Mouse (Mus musculus) forebrain, postnatal 0 days (tissue): ENCODE measurements around the gene Tgfbr3l. TPM values are rescaled to one million over a fixed set of nuclear protein-coding genes. Genes with fewer than 3 reads are reported as not detected.

Experiments used
- ATAC-seq: fragments of 200-750 bp; cut with Nextera tagmentation; 2 replicates; pipeline ENCODE4 v1.8.0; 2017; ENCODE audit warnings: mild to moderate bottlenecking, moderate library complexity
- DNase-seq: peaks from one replicate; pipeline ENCODE4 v3.0.0-alpha.2; 2015
- H3K27ac ChIP-seq: fragments of 300-500 bp; sonication (generic); 2 replicates; pipeline ENCODE4 v1.5.1; 2014; ENCODE audit warnings: low read depth, mild to moderate bottlenecking, antibody characterized with exemption, low read length, moderate library complexity, mixed read lengths
- H3K27me3 ChIP-seq: fragments of 300-500 bp; sonication (generic); 2 replicates; pipeline ENCODE4 v1.6.1; 2014; ENCODE audit warnings: mild to moderate bottlenecking, low read length, mixed read lengths; ENCODE audit not compliant: insufficient read depth
- H3K36me3 ChIP-seq: fragments of 300-500 bp; sonication (generic); 2 replicates; pipeline ENCODE4 v1.6.1; 2014; ENCODE audit warnings: mild to moderate bottlenecking, moderate library complexity; ENCODE audit not compliant: insufficient read depth
- H3K4me1 ChIP-seq: fragments of 300-500 bp; sonication (generic); 2 replicates; pipeline ENCODE4 v1.6.1; 2014; ENCODE audit warnings: antibody characterized with exemption; ENCODE audit not compliant: insufficient read depth
- H3K4me2 ChIP-seq: fragments of 300-500 bp; sonication (generic); 2 replicates; pipeline ENCODE4 v1.6.1; 2014; ENCODE audit warnings: low read depth, mild to moderate bottlenecking, moderate library complexity
- H3K4me3 ChIP-seq: fragments of 300-500 bp; sonication (generic); 2 replicates; pipeline ENCODE4 v1.5.1; 2014; ENCODE audit warnings: low read depth, low read length, mixed read lengths
- H3K9ac ChIP-seq: fragments of 300-500 bp; sonication (generic); 2 replicates; pipeline ENCODE4 v1.6.1; 2014; ENCODE audit warnings: mild to moderate bottlenecking
- H3K9me3 ChIP-seq: fragments of 300-500 bp; sonication (generic); 2 replicates; pipeline ENCODE4 v1.6.1; 2016; ENCODE audit warnings: low read length
- CTCF ChIP-seq: sonication (generic); IDR thresholded peaks from 2 replicates; pipeline ENCODE4 v1.5.1; 2016; ENCODE audit warnings: antibody characterized with exemption, control low read depth, low read depth
- WGBS: fragments of 180-500 bp; shearing (Covaris S2); extraction: QIAGEN DNeasy Blood & Tissue Kit; methylation state at CpG from one replicate; pipeline ENCODE4 v1.1.7; 2014; 5-methylcytosine and 5-hydroxymethylcytosine counted together
- polyA plus RNA-seq: library from polyadenylated mRNA; unstranded; fragments of >200 nt; fragmentation: Nextera tagmentation; extraction: Ambion mirVana; gene quantifications from 2 replicates; pipeline ENCODE4 v1.2.1, GENCODE M21; 2015
- total RNA-seq: library from RNA; depleted of rRNA; stranded (reverse); fragments of >200 nt; gene quantifications from 2 replicates; pipeline ENCODE4 v1.2.3, GENCODE M21; 2014

Gene Tgfbr3l
- total and polyA plus RNA-seq, 2 experiments from 2014 or later = 1.3 to 18.6 TPM

GRCm38 (mm10) chr8:4222059-4222458 is 26.0 kb upstream of the Tgfbr3l start:
- H3K4me2 ChIP-seq = no peak overlapping the region
- H3K4me1 ChIP-seq = no peaks in the 10 kb centered on the region
- H3K27me3 ChIP-seq = no peaks in the 10 kb centered on the region
- H3K36me3 ChIP-seq = no peaks in the 10 kb centered on the region
- H3K9ac ChIP-seq = no peak overlapping the region
- H3K4me3 ChIP-seq = no peak overlapping the region
- H3K27ac ChIP-seq = no peak overlapping the region
- ATAC-seq (no peak), DNase-seq (no peak)
- no peak for TF ChIP-seq CTCF
- H3K9me3 ChIP-seq = no peaks in the 10 kb centered on the region

DNA sequence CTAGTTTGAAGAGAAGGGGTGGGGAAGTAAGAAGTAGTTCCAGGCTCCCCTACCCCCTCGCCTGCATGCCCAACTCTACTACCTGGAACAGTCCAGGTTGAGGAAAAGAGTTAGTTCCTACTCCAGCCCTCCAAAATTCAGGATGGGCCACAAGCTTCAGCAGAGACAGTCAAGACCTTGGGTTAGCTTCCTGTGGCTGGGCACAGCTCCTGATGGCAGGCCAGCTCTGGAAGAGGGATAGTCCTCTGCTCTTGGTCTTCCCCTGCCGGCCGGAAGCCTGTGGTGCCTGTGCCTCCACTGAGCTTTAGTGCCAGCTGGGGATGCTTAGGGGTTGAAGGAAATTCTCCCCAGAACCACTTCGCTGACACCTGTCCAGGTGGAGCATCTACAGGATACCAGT is 21.7 kb upstream of the Tgfbr3l start:
- no peaks in the 10 kb centered on the region for H3K4me1 ChIP-seq
- TF ChIP-seq CTCF = no peak; the same call in 1 of the 2 replicates
- H3K4me3 ChIP-seq = no peak overlapping the region
- H3K36me3 ChIP-seq = no peaks in the 10 kb centered on the region
- H3K4me2 ChIP-seq = 0 out of 2 replicates have a peak overlapping the region, but pooled peaks have one; percentile 17
- no peaks in the 10 kb centered on the region for H3K27me3 ChIP-seq
- no peak overlapping the region for H3K27ac ChIP-seq
- no peak for DNase-seq
- no peak for ATAC-seq
- H3K9me3 ChIP-seq = no peaks in the 10 kb centered on the region
- H3K9ac ChIP-seq = no peak overlapping the region
- 30% methylated on average over 4 of the region's 4 CpGs for WGBS

DNA sequence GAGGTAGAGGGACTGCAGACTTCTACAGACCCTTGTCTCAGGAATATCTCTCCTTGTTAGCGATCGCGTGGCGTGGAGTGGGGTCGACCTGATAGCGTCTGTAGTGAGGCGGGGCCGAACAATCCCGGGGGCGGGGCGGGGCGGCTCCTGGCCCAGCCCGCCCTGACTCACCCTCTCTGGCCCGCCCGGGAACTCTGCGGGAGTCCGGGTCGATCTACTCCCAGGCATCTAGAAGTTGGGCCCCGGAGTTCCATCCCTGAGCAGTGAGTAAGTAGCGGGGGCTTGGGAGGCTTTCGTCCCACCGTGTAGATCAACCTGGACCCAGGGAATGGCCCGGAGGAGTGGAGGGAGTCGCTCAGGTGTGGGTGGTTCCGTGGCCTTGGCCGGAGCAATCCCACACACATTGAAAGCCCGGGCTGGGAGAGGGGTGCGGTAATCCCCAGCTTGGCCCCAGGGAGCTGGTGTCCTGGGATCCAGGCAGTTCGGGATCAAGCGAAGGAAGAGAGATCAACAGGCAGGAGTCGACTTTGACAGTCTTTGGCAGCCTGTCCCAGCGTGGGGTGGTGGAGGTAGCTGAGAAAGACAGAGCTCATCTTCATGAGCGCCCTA is 21.2 kb upstream of the Tgfbr3l start, which contains the start of gene Lrrc8e:
TSS of gene Lrrc8e (plus strand) at position 89 of the 609 bp plus-strand sequence.
- WGBS = 6% methylated on average over 32 of the region's 33 CpGs
- no peak within 1 kb of the TSS for H3K9ac ChIP-seq
- no peak for ATAC-seq

DNA sequence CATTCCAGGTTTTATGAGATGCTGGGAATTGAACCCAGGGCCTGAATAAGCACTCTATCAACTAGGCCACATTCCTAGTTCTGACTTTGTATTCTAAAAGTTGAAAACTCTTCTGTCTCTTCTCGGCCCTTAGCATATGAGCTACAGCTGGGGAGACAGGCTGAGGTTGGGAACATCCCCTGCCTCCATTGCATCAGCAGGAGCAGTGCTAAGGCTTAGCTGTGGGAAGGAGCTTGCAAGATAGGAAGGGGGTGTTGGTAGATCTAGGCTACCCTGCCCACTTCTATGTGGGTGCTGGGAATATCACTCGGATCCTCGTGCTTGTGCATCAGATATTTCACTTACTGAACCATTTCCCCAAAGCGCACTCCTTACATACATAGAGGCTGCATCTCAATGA is 20.1 kb upstream of the Tgfbr3l start:
- ATAC-seq = no peak
- WGBS = 95% methylated on average over 4 of the region's 4 CpGs
- Histone ChIP-seq H3K4me2 (no peak overlapping the region), H3K4me3 (no peak overlapping the region), H3K9ac (no peak overlapping the region), H3K27ac (no peak overlapping the region), H3K27me3 (no peaks in the 10 kb centered on the region), H3K9me3 (no peaks in the 10 kb centered on the region), H3K4me1 (no peaks in the 10 kb centered on the region), H3K36me3 (no peaks in the 10 kb centered on the region)
- DNase-seq = no peak
- no peak for TF ChIP-seq CTCF

More for the DNA sequence above, 21.2 kb upstream of the Tgfbr3l start, which contains the start of gene Lrrc8e:
- no peak within 1 kb of the TSS for H3K27ac ChIP-seq
- no peak for DNase-seq
- H3K4me2 ChIP-seq = 0 out of 2 replicates have a peak within 1 kb of the TSS, but pooled peaks have one; percentile 17
- no peak within 1 kb of the TSS for H3K4me3 ChIP-seq
- TF ChIP-seq CTCF = no peak
- H3K4me1 ChIP-seq = no peaks in the 10 kb centered on the region
- no peaks in the 10 kb centered on the region for H3K27me3 ChIP-seq
- no peaks in the 10 kb centered on the region for H3K9me3 ChIP-seq
- no peaks in the 10 kb centered on the region for H3K36me3 ChIP-seq

- DNase-seq (no peak), ATAC-seq (no peak)
- no peaks in the 10 kb centered on the region for H3K9me3 ChIP-seq
- WGBS = 70% methylated on average over 5 of the region's 5 CpGs
- no peaks in the 10 kb centered on the region for H3K27me3 ChIP-seq
- no peaks in the 10 kb centered on the region for H3K4me1 ChIP-seq
- no peak overlapping the region for H3K27ac ChIP-seq
- H3K36me3 ChIP-seq = no peaks in the 10 kb centered on the region
- no peak overlapping the region for H3K9ac ChIP-seq
- H3K4me2 ChIP-seq = no peak overlapping the region
- no peak for TF ChIP-seq CTCF
- H3K4me3 ChIP-seq = no peak overlapping the region
Measured at GRCm38 (mm10) chr8:4229784-4230183, 18.2 kb upstream of the Tgfbr3l start.

DNA sequence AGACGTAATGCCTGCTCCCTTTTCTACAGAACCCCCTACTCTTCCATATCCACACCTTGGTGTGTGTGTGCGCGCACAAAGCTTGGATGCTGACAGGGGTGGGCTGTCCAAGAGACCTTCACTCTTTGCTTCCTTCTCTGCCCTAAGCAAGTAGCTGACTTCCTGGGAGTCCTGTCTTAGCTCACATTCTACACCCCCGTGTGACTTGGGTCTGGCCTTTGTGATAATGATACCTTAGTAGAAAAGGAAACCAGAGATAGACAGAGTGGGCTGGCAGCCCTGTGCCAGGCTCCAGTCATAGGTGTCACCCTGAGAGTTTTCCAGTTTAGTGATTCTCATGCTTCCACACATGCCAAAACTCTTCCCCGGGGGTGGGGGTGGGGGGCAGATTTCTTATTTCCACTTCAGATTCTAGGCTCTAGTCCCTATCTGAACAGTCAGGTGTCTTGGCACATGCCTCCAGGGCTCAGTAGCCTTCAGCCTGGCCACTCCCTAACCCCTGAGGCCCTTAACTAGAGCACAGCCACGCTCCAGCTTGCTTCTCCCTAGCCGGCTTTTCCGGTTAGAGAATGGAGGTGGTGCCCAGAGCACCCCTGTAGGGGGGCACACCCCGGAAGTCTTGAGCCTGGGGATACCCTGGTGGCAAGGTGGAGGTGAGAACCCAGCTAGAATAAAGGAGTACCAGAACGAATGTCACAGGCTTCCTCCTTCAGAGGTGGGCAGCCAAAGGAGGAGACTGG is 17.2 kb upstream of the Tgfbr3l start:
- H3K27ac ChIP-seq = no peak overlapping the region
- H3K4me2 ChIP-seq = no peak overlapping the region
- ATAC-seq (no peak), DNase-seq (no peak)
- 70% methylated on average over 10 of the region's 10 CpGs for WGBS
- no peaks in the 10 kb centered on the region for H3K27me3 ChIP-seq
- no peaks in the 10 kb centered on the region for H3K4me1 ChIP-seq
- no peaks in the 10 kb centered on the region for H3K9me3 ChIP-seq
- TF ChIP-seq CTCF = no peak
- no peak overlapping the region for H3K4me3 ChIP-seq
- no peak overlapping the region for H3K9ac ChIP-seq
- no peaks in the 10 kb centered on the region for H3K36me3 ChIP-seq

DNA sequence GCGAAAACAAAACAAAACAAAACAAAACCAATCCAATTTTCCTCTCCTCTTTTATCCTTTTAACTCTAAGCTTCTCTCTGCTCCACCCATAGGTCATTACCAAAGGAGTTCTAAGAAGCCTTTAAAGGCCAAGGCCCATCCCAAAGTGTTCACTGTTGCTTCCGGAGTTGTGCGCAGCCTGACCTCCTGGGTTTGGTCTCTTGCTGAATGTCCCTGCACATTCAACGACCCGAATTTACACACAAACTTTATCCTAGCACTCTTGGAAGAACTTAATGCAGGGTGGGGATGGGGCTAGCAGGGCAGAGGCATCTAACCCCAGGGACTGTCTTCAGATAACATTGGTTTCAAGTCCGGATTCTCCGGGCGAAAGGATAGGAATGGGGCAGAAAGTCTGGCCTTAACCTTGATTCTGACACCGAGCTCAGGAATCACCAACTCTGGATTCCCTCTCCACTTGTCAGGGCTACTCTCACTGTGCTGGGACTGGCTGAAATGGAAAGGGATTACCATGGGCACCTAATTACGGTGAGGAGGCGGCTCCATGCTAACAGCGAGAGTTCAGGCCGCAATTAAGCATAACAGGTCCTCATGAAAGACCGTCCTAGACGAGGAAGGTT is 10.1 kb upstream of the Tgfbr3l start:
- DNase-seq (no peak), ATAC-seq (no peak)
- peak overlapping the region; percentile 89 for H3K27ac ChIP-seq
- H3K9me3 ChIP-seq = no peaks in the 10 kb centered on the region
- H3K36me3 ChIP-seq = peaks cover 20% of the 10 kb centered on the region
- H3K4me1 ChIP-seq = peaks cover 12% of the 10 kb centered on the region
- H3K9ac ChIP-seq = peak overlapping the region; percentile 54
- no peak for TF ChIP-seq CTCF
- peak overlapping the region; percentile 84 for H3K4me3 ChIP-seq
- 17% methylated on average over 15 of the region's 15 CpGs for WGBS
- H3K27me3 ChIP-seq = no peaks in the 10 kb centered on the region
- H3K4me2 ChIP-seq = peak overlapping the region; percentile 59
